Mouse (Mus musculus) spleen, postnatal 4 days (tissue): ENCODE data around the gene AI481877.

Experiments
- DNase-seq, 2 experiments: peaks; one replicate each; pipeline ENCODE4 v3.0.0; 2022; ENCODE audit warnings: low spot score in 2 of 2

AI481877 gene

DNA sequence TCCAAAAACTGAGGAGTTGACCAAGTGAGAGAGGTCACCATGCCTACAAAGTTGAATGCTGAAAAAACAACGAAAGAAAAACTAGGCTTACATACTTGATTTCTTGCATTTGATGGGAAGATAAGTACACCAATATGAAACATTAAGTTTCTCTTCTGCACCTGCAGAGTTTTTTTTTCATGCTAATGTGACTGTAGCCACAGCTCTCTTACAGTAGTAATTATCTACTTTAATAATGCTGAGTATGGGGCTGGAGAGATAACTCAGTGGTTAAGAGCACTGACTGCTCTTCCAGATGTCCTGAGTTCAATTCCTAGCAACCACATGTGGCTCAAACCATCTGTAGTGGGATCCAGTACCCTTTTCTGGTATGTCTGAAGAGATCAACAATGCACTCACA is 13.7 kb downstream of the AI481877 start:
- DNase-seq: no peak

DNA sequence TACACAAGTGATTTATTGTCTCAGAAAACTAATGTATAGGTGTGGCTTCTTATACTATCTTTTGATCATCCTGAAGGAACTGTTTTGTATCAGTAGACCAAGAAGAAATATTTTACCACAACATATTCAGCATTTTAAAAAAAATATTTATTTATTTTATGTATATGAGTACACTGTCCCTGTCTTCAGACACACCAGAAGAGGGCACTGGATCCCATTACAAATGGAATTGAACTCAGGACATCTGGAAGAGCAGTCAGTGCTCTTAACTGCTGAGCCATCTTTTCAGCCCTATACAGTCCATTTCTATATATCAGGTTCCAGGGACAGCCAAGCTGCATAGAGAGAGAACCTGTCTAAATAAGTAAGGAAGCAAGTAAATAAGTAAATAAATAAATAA is 15.2 kb downstream of the AI481877 start:
- no peak for DNase-seq

DNA sequence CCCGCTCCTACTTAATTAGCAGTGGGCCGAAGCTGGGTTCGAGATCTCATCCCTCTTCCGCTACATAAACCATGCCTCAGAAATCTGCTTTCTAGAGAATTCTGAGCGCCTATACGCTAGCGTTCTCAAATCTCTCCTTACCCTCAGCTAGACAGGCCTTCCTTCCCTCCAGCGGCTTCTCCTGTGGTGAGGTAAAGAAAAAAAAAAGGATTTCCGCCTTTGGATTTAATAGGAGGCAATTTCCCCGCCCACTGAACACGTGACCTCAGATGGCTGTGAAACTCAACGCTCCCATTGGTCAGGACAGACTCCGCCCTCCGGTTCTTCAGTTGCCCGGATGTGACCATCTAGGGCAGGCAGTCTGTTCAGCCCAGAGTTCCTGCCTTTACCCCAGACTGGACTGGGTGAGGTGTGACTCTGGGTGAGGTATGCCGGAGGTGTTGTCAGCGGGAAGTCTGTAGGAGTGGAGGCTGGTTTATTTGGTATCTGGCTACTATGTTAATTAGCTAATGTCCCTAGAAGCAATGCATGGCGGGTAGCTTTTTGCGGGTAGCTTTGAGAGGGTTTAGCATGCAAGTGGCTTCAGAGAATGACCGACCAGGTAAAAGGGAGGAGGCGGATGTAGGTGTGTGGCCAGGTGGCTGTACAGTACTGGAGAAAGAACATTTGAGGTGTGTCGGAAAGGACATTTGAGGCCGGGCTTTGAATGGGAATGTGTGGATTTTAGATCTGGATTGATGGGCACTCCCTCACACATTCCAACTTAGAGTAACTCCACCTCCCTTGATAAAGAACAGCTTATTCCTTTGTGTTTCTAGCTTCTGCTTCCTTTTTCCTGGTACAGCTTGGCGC is 20.9 kb downstream of the AI481877 start:
- no peak for DNase-seq

DNA sequence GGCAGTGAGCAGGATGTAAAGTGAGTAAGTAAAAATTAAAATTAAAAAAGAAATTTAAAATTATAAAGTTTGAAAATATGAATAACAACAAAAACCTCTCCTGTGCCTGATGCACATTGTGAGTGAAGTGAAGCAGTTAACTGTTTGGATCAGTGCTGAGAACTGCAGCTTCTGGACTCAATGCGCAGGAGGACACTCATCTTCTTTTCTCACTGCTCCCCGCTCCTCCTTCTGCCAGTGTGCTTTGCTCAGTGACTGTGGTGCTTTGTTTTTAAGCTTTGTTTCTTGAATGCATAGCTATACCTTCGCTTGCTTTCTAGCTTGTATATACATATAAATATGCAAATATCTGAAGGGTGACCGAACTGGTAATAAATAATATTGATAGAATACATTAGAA is 30.1 kb downstream of the AI481877 start:
- no peak for DNase-seq

DNA sequence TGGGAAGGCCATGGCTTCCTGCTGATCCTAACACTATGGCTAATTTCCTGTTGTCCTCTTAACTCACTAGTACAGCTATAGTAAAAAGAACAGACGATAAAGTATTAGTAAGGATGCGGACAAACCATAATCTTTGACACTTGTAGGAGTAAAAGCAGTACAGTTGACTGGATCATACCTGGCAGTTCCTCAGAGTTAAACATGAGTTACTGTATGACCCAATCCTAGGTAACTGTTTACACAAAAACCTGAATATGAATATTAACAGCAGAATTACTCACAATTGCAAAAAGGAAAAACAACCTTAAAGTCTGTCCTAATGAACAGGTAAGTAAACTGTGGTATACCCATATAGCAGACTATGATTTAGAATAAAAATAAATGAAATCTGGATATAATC is 30.9 kb downstream of the AI481877 start:
- no peak for DNase-seq

DNA sequence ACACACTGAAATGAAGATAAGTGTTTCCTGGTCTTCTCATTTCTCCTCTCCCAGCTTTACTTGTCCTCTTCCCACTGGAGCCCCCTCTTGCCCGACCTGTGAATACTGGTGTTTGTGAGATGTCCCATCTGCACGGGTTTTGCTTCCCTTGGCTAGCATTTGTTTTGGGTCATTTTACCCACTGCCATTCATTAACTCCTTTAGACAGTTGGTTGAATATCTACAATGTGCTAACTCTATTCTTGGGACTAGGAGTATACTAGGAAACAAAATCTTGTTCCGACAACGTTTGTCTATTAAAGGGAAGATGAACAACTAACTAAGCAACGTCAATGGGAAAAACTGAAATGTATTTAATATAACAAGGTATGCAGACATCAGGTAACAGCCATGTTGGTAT is 32.1 kb downstream of the AI481877 start:
- no peak for DNase-seq

DNA sequence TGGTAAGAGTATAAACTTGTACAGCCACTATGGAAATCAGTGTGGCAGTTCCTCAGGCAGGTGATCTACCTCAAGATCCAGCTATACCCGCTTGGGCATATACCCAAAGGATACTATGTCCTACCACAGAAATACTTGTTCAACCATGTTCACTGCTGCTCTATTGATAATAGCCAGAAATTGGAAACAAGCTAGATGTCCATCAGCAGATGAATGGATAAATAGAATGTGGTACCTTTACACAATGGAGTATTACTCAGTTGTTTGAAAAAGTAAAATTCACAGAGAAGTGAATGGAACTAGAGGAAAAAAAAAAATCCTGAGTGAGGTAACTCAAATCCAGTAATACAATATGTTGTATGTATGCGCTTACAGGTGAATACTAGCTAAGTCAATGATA is 34.6 kb downstream of the AI481877 start:
- no peak for DNase-seq

DNA sequence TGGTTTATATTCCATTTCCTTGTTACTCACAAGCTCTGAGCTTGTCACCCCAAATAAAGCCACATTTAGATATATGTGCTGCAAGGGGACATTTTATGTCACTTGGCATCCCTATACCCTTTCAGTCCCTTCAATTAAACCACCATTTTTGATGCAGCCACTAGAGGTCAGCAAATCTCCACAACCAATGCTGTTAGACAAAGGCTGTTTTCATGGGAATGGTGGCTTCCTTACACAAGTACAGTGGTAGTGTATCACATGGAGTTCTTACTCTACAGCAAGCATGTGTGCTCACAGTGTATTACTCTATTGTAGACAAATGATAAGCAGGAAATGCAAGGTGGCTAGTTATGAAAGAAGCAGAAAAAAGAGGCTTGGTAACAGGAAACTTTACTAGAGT is 42.4 kb downstream of the AI481877 start:
- peak; percentile 66 to 75 for DNase-seq

DNA sequence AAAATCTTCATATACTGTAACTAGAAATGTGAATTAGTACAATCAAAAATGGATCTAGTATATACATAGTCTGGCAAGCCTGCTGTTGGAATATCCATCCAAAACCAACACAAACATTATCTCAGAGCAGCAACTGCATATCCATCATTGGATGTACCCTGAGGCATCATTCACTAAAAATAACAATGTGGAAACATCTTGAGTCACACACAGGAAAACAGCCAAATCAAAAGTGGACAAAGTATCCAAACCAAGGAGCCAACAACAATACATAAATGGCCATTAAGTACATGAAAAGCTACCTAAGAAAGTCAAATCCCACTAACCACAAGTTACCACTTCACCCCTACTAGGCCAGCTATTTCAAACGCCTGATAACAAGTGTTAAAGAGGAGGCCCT is 49.4 kb downstream of the AI481877 start:
- DNase-seq: no peak

DNA sequence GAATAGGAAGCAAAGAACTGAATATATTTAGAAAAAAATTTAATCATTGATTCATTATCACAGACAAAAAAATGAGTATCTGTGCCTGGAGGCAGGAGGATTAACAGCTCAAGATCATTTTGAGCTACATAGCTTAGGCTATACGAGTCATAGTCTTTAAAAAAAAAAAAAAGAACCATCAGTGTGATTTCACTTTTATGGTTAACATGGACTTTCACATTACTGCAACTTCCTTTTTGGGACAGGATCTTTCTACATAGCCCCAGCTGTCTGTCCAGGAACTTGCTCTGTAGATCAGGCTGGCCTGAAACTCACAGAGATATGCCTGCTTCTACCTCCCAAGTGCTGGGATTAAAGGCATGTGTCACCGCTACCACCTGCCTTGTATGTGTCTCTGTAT is 55.4 kb downstream of the AI481877 start:
- DNase-seq: no peak

DNA sequence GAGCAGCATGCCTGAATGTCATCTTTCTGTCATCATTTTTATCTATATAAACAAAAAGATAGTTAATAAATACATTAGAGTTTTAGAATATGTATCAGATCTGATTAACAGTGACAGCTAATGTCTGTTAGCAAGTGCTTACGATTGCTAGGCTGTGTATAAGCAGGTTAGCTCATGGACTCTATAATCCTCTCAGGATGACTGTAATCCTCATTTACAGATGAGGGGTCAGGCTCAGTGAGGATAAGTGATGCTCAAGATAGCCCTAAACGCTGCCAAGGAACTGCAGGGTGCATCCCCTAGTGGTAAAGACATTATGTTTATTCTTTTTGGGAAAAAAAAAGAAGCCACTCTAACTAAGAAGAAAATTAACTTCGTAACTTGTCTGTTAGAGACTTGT is 69.5 kb downstream of the AI481877 start:
- DNase-seq: no peak

DNA sequence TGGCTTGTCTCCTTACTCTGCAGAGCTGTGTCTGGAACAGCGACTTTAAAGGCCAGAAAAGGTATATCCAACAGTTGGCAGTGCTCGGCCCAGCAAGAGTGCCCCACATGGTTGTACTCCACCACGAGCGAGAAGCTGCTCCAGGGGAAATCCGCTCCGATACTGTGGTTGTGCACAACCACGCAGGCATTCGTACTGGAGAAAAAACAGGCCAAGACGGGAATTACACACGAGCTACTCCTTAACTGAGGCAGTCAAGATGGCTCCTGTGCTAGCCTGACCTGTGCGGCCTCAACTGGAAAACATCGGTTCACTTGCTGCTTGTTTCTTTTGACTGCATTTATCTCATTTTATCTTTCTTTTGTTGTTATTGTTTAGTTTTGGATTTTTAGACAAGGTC is 76.3 kb downstream of the AI481877 start:
- no peak for DNase-seq

DNA sequence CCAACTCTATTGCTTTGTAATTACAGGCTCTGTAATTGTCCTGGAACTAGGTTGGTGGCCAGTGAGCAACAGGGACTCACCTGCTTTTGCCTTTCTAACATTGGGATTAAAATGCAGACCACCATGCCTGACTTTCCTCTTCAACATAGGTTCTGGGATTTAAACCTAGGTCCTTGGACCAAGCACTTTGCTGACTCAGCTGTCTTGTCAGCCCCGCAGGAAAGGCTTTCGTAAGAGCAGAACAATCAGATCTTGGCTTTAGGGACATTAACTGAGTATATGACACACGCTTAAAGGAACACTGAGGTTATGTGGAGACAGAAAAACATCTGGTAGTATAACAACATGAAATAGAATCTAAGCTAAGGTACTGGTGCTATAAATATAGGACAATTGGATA is 80.9 kb downstream of the AI481877 start:
- no peak for DNase-seq

DNA sequence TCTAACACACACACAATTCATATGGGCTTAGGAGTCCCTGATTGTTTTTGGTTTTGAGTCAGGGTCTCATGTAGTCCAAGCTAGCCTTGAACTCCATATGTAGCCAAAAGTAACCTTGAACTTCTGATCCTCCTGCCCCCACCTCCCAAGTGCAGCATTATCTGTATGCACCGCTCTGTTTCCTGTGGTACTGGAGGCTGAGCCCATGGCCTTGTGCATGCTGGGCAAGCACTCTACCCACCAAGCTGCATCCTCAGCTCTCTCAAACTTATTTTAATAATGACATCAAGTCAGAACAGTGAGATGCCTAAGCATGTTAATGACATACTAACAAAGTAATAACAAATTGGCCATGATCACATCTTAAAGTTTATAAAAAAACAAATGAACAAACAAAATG is 87.7 kb downstream of the AI481877 start:
- no peak for DNase-seq

DNA sequence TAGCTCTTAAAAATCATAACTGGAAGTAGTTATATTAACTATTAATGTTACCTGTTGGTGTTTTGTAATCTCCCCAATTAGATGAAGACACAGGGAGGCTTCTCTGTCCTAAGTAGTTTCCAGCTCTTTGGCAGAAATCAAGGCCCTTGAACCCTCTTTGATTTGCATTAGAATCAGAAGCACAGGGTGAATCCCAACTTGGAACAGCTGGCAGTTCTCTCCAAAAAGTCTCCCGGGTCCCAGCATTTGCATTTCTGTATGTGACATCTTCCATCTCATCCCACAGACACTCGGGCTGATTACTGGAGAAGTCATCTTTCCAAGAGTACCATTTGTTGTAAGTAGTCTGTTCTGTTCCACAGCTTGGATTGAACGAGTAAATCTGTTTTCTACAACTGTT is 91.6 kb downstream of the AI481877 start:
- no peak for DNase-seq

DNA sequence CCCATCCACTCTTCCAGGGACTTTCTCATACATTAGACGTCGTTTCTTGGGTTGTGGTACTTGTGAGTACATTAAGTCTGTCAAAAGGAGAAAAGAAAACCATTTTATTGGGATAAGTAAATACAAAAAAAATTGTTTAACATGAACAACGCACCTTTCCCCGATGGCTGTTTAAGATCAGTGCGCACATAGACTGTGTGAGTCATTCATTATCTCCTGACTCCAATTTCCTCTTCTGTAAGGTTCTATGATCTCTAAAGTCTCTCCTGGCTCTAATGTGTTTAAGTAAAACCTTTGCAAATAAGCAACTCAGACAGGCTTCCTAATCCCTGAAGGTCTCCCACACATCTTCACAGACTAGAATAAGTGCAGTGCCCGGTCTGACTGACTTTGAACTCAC is 94.9 kb downstream of the AI481877 start:
- DNase-seq: no peak

DNA sequence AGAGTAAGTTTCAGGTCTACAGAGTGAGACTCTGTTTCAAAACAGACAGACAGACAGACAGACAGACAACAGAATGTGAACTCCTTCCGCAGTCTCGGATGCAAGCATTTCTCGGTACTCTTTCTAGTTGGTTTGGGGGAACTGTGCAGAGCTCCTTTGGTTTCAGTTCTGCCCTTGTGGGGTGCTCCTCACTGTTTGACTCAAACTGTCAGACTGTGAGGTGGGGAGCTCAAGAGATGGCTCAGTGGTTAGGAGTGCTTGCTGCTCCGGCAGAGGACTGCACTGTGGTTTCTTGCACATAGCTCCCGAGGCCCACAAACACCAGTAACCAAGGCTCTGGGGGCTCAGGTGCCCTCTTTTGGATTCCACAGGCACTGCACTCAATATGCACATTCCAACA is 95.7 kb downstream of the AI481877 start:
- DNase-seq: no peak

DNA sequence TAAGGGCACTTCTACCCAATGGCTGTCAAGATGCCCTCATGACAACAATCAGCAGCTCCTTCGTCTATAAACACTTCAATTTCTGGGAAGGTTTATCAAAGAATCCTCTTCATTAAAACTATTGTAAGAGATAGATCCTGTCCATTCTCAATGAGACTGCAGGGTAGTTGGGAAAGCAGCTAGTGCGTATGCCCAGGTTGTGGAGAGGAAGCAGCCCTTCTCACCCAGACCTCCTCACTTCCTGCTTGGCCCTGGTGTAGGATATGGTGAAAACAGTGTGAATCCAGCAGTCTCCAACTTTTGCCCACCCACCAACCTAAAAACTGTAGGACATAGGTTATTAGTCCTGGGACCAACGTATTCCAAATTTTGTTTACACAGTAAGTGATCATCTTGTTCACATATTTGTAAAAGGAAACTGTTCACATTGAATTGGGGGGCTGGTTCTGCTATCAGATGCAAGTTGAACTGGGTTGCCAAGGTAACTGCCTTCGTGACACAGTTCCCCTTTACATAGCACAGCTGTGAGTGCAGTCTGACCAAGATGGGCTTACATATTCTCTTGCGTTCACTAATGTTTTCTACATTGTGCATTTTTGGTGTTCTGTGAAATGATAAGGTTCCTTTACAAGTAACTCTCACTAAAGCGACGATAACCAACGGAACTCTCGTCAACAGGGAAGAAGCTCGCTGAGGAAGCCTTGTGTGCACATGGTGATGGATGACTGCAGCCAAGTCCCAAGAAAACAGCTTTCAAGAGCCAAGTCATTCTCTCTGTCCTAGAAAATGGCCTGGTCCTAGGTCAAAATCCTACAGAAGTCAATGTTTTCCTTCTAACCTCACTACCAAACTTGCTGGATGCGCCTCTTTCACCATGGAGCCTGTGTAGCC is 98.1 kb downstream of the AI481877 start:
- DNase-seq: peak in 1 of 2 experiments; percentile 55

DNA sequence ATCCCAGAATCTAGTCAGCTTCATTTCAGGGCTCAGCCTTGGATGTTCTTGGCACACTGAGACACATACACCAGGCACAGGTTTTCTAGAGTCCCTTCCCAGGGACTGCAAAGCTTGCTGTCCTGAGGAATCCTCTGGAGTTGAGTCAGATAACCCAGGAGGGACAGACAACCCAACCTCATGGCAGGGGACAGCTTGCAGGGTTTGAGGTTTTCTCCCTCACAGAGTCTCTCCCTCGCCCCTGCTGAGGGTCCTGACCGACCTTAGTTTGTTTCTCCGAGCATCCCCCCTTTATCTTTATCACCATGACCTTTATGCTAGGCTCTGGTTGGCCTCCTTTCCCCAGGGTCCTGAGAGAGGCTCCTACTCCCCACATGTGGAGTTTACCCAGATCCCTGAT is 101.3 kb downstream of the AI481877 start:
- no peak for DNase-seq

DNA sequence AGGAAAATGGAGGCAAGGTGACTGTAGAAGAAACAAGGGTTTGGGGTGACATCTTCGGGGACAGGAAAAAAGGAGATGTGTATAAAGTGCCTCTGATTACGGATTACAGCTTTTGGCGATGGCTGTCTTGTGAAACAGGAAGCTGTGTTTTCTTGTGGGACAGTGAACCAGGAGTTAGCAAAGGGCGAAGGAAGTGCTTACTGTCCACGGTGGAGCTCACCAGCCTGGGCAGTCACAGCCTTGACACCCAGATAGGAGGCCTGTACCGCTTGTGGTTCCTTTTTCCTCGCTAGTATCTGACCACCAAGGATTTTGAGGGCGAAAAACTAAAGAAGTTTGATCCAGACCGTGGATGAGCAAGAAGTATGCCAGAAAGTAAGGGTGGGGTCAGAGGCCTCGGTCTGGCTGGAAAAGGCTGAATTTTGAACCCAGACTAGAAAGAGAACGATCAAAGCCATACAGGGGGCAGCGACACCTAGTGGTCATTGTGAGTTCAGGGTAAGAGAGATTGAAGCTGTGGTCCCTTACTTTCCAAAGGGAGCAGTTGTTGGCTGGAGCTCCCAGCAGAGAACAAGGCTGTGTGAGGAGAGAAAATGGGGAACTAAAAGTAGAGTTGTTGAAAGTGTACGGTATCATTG is 102.2 kb downstream of the AI481877 start:
- DNase-seq: peak; percentile 77 to 91

DNA sequence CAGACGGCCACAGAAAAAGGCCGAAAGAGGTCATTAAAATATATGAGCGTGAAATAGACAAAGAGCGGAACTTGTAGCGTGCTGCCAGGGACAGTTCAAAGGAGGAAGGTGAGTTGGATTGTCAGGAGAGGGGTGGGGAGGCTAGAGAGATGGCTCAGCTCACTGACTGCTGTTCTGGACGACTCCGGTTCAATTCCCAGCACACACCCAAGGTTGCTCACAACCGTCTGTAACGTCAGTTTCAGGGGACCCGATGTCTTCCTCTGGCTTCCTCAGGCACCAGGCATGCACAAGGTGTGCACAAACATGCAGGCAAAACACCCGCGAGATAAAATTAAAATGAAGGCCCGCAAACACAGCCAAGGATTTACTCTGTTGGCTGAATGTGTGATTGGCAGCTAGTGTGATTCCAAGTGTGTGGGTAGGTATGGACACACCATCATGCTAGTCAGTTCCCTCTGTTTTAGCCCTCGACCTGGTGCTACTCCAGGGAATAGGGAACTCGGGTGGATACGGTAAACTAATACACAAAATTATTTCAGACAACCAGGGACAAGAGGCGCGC is 102.9 kb downstream of the AI481877 start:
- DNase-seq: no peak
